17 mouse cellular contexts compared by ENCODE assay signal in genomic region chr11:36009281-36010208, GRCm38 (mm10). TPM values are rescaled to one million over a fixed set of nuclear protein-coding genes. Genes with fewer than 3 reads are reported as not detected.
DNase-seq lines count a peak whose midpoint lies in the region; ATAC-seq and TF ChIP-seq lines count a peak whose summit lies in the region.
"Had no signal": no experiment of that assay in that cellular context is flagged by ENCODE, and none has a peak within 500 bp of the region (broad histone marks: within the 10 kb centered on the region; RNA-seq: fewer than 3 reads in every experiment).

No protein-coding gene starts in this region.

- no peaks in the 10 kb centered on the region for H3K4me1 ChIP-seq in kidney, postnatal 0 days (replicated peaks; ENCODE audit: insufficient read depth, low read length)
- H3K4me1 ChIP-seq in hindbrain, embryonic 10.5 days (replicated peaks) = no peaks in the 10 kb centered on the region; the same call in 1 of the 2 replicates
- 0 out of 2 replicates have a peak, but pooled peaks cover 7% of the 10 kb centered on the region for H3K4me1 ChIP-seq in neural tube, embryonic 12.5 days
- H3K4me1 ChIP-seq: heart, embryonic 10.5 days had no signal

- H3K27ac ChIP-seq in kidney, postnatal 0 days = no peak overlapping the region
- no peak overlapping the region for H3K27ac ChIP-seq in hindbrain, embryonic 10.5 days
- H3K27ac ChIP-seq in neural tube, embryonic 12.5 days = no peak overlapping the region
- H3K27ac ChIP-seq: gastrocnemius, adult 2 months; heart, embryonic 10.5 days had no signal

- no peak for ATAC-seq in kidney, postnatal 0 days (replicated peaks; ENCODE audit: low FRiP score, low read depth)
- ATAC-seq in neural tube, embryonic 12.5 days (ENCODE audit: low FRiP score, low read depth) = peak; percentile 92
- no peak for ATAC-seq in cerebellum, adult (ENCODE audit: insufficient number of reproducible peaks, low FRiP score, low TSS enrichment)
- ATAC-seq: Patski had no signal

- H3K36me3 ChIP-seq in kidney, postnatal 0 days (ENCODE audit: insufficient read depth, low read length) = no peaks in the 10 kb centered on the region
- peaks cover 13% of the 10 kb centered on the region for H3K36me3 ChIP-seq in hindbrain, embryonic 10.5 days
- no peaks in the 10 kb centered on the region for H3K36me3 ChIP-seq in neural tube, embryonic 12.5 days
- H3K36me3 ChIP-seq: heart, embryonic 10.5 days had no signal

- no peaks in the 10 kb centered on the region for H3K9me3 ChIP-seq in kidney, postnatal 0 days (replicated peaks; ENCODE audit: low read length)
- no peaks in the 10 kb centered on the region for H3K9me3 ChIP-seq in hindbrain, embryonic 10.5 days
- no peaks in the 10 kb centered on the region for H3K9me3 ChIP-seq in neural tube, embryonic 12.5 days
- H3K9me3 ChIP-seq: heart, embryonic 10.5 days had no signal

- no peak for TF ChIP-seq CTCF in kidney, postnatal 0 days (IDR thresholded peaks at IDR 0.05; ENCODE audit: low read depth)

- no peak overlapping the region for H3K4me2 ChIP-seq in kidney, postnatal 0 days (ENCODE audit: low read length)
- no peak overlapping the region for H3K4me2 ChIP-seq in neural tube, embryonic 12.5 days (replicated peaks)

- peak; percentile 58 for DNase-seq in kidney, postnatal 0 days (ENCODE audit: low spot score)
- DNase-seq in kidney, adult 8-10 months = no peak
- DNase-seq in hindbrain, embryonic 10.5 days (ENCODE audit: low spot score) = peak; percentile 23
- peak; percentile 54 for DNase-seq in hindlimb bud, embryonic 11.5 days (ENCODE audit: extremely low spot score, low read depth, low spot score)
- no peak for DNase-seq in gastrocnemius, adult 8-10 months (ENCODE audit: low spot score in 2 of 2)
- DNase-seq: adrenal gland, adult 8-10 months; cerebellum, adult 11-12 months; gastrocnemius, adult 2 months; heart, postnatal 4 days; lung, adult 18-20 months; right cerebral cortex, postnatal 25 days; thymus, postnatal 25 days had no signal

- 43% methylated on average over 11 of the region's 11 CpGs for WGBS in kidney, postnatal 0 days
- 65% methylated on average over 11 of the region's 11 CpGs for WGBS in hindbrain, embryonic 10.5 days
- 25% methylated on average over 11 of the region's 11 CpGs for WGBS in neural tube, embryonic 12.5 days

- H3K27me3 ChIP-seq in kidney, postnatal 0 days (ENCODE audit: insufficient read depth, low read length) = no peaks in the 10 kb centered on the region
- 0 out of 2 replicates have a peak, but pooled peaks cover 4% of the 10 kb centered on the region for H3K27me3 ChIP-seq in hindbrain, embryonic 10.5 days (ENCODE audit: insufficient read depth, poor library complexity, severe bottlenecking)
- H3K27me3 ChIP-seq in neural tube, embryonic 12.5 days (replicated peaks) = peaks cover under 1% of the 10 kb centered on the region; the same call in 1 of the 2 replicates
- H3K27me3 ChIP-seq: Patski had no signal

- no peak overlapping the region for H3K4me3 ChIP-seq in kidney, postnatal 0 days (replicated peaks; ENCODE audit: low read depth, low read length)
- no peak overlapping the region for H3K4me3 ChIP-seq in hindbrain, embryonic 10.5 days
- no peak overlapping the region for H3K4me3 ChIP-seq in neural tube, embryonic 12.5 days
- H3K4me3 ChIP-seq: gastrocnemius, adult 2 months; heart, embryonic 10.5 days had no signal

- no peak overlapping the region for H3K9ac ChIP-seq in kidney, postnatal 0 days (ENCODE audit: low read depth, low read length)
- H3K9ac ChIP-seq in neural tube, embryonic 12.5 days = no peak overlapping the region

RNA-seq across cellular contexts. Expression of gene Wwc1, which starts 29.2 kb away (rescaled TPM):
- 15.6 and 20.4 TPM in 2 replicates for polyA plus RNA-seq in kidney, postnatal 0 days (2015; fragmentation: Nextera tagmentation; extraction: Ambion mirVana)
- polyA plus RNA-seq in hindbrain, embryonic 10.5 days (2016; fragmentation: Nextera tagmentation; extraction: Ambion mirVana) = 3.9 and 4.9 TPM in 2 replicates
- 13.6 and 15.5 TPM in 2 replicates for polyA plus RNA-seq in neural tube, embryonic 12.5 days (2016; fragmentation: Nextera tagmentation; extraction: Ambion mirVana)
- total RNA-seq in gastrocnemius, adult 8-10 months (2022) = under 1 TPM in 2 of 4 experiments, not detected in 2; 0.07 to 0.10 TPM
- total RNA-seq: gastrocnemius, adult 2 months; megakaryocyte, adult 5-6 weeks had no signal

Comparison
In these comparisons a context has a peak if more than half of its experiments do, and no peak if none do; other contexts are left out.
1. DNase-seq: peak in kidney, postnatal 0 days (single experiment), hindbrain, embryonic 10.5 days (single experiment) and hindlimb bud, embryonic 11.5 days (single experiment); none in kidney, adult 8-10 months (0 of 2) and gastrocnemius, adult 8-10 months (0 of 2).